22 mouse cellular contexts compared by ENCODE assay signal in genomic region chr13:49788563-49789393, GRCm38 (mm10). TPM values are rescaled to one million over a fixed set of nuclear protein-coding genes. Genes with fewer than 3 reads are reported as not detected.
A peak's percentile ranks its signal among the peaks of the same experiment; 100 is the strongest.
DNase-seq lines count a peak whose midpoint lies in the region; ATAC-seq lines count a peak whose summit lies in the region.
"Had no signal": no experiment of that assay in that cellular context is flagged by ENCODE, and none has a peak within 500 bp of the region (broad histone marks: within the 10 kb centered on the region; RNA-seq: fewer than 3 reads in every experiment).

No protein-coding gene starts in this region.

- no peak overlapping the region for H3K4me2 ChIP-seq in heart, embryonic 12.5 days
- H3K4me2 ChIP-seq in liver, embryonic 13.5 days, result no peak overlapping the region
- H3K4me2 ChIP-seq in forebrain, embryonic 13.5 days, result no peak overlapping the region
- H3K4me2 ChIP-seq: forebrain, embryonic 12.5 days; hindbrain, embryonic 12.5 days; limb, embryonic 13.5 days; midbrain, embryonic 13.5 days had no signal

- H3K27ac ChIP-seq in heart, embryonic 12.5 days (ENCODE audit: poor library complexity, severe bottlenecking), result peak overlapping the region; percentile 80
- no peak overlapping the region for H3K27ac ChIP-seq in liver, embryonic 13.5 days
- no peak overlapping the region for H3K27ac ChIP-seq in forebrain, embryonic 13.5 days
- H3K27ac ChIP-seq: forebrain, embryonic 12.5 days; hindbrain, embryonic 12.5 days; limb, embryonic 13.5 days; midbrain, embryonic 13.5 days had no signal

- no peaks in the 10 kb centered on the region for H3K27me3 ChIP-seq in heart, embryonic 12.5 days (replicated peaks)
- H3K27me3 ChIP-seq in liver, embryonic 13.5 days, result no peaks in the 10 kb centered on the region
- no peaks in the 10 kb centered on the region for H3K27me3 ChIP-seq in forebrain, embryonic 13.5 days
- H3K27me3 ChIP-seq: forebrain, embryonic 12.5 days; hindbrain, embryonic 12.5 days; limb, embryonic 13.5 days; midbrain, embryonic 13.5 days had no signal

- H3K4me1 ChIP-seq in heart, embryonic 12.5 days (replicated peaks), result peaks cover 23% of the 10 kb centered on the region
- peaks cover 9% of the 10 kb centered on the region; the same call in 1 of the 2 replicates for H3K4me1 ChIP-seq in liver, embryonic 13.5 days (replicated peaks)
- no peaks in the 10 kb centered on the region for H3K4me1 ChIP-seq in forebrain, embryonic 13.5 days
- H3K4me1 ChIP-seq: forebrain, embryonic 12.5 days; hindbrain, embryonic 12.5 days; limb, embryonic 13.5 days; midbrain, embryonic 13.5 days had no signal

- no peak overlapping the region for H3K4me3 ChIP-seq in heart, embryonic 12.5 days
- no peak overlapping the region for H3K4me3 ChIP-seq in liver, embryonic 13.5 days (replicated peaks)
- H3K4me3 ChIP-seq in forebrain, embryonic 13.5 days, result no peak overlapping the region
- H3K4me3 ChIP-seq: forebrain, embryonic 12.5 days; hindbrain, embryonic 12.5 days; limb, embryonic 13.5 days; midbrain, embryonic 13.5 days had no signal

- peak; percentile 7 for DNase-seq in adrenal gland, postnatal 14 days
- no peak for DNase-seq in adrenal gland, postnatal 36 days
- DNase-seq in kidney, postnatal 10 days, result peak; percentile 15
- DNase-seq in kidney, adult 11 months, result no peak
- DNase-seq in liver, embryonic 13.5 days, result no peak
- DNase-seq in left cerebral cortex, adult 9 months (ENCODE audit: low spot score in 2 of 2), result no peak
- DNase-seq: adrenal gland, postnatal 10 days; cerebellum, postnatal 10 days; kidney, adult 18-20 months; lung, postnatal 4 days; thymus, postnatal 4 days had no signal

- H3K36me3 ChIP-seq in heart, embryonic 12.5 days, result no peaks in the 10 kb centered on the region
- no peaks in the 10 kb centered on the region for H3K36me3 ChIP-seq in liver, embryonic 13.5 days
- no peaks in the 10 kb centered on the region for H3K36me3 ChIP-seq in forebrain, embryonic 13.5 days (ENCODE audit: poor library complexity, severe bottlenecking)
- H3K36me3 ChIP-seq: forebrain, embryonic 12.5 days; hindbrain, embryonic 12.5 days; limb, embryonic 13.5 days; midbrain, embryonic 13.5 days had no signal

- no peak overlapping the region for H3K9ac ChIP-seq in heart, embryonic 12.5 days
- no peak overlapping the region for H3K9ac ChIP-seq in liver, embryonic 13.5 days
- no peak overlapping the region for H3K9ac ChIP-seq in forebrain, embryonic 13.5 days
- H3K9ac ChIP-seq: forebrain, embryonic 12.5 days; hindbrain, embryonic 12.5 days; limb, embryonic 13.5 days; midbrain, embryonic 13.5 days had no signal

- ATAC-seq in heart, embryonic 12.5 days (ENCODE audit: insufficient number of reproducible peaks, low FRiP score), result peak; percentile 84
- ATAC-seq in liver, embryonic 13.5 days (ENCODE audit: low read depth), result 0 out of 2 replicates have a peak, but pooled peaks have one; percentile 31
- ATAC-seq in forebrain, embryonic 13.5 days, result no peak
- ATAC-seq: midbrain, embryonic 13.5 days had no signal

- H3K9me3 ChIP-seq in heart, embryonic 12.5 days (replicated peaks), result no peaks in the 10 kb centered on the region
- no peaks in the 10 kb centered on the region for H3K9me3 ChIP-seq in liver, embryonic 13.5 days (replicated peaks)
- H3K9me3 ChIP-seq in forebrain, embryonic 13.5 days (replicated peaks), result no peaks in the 10 kb centered on the region; the same call in 1 of the 2 replicates
- H3K9me3 ChIP-seq: hindbrain, embryonic 12.5 days; limb, embryonic 13.5 days had no signal

- 35% methylated on average over 5 of the region's 5 CpGs for WGBS in heart, embryonic 12.5 days
- 28% methylated on average over 5 of the region's 5 CpGs for WGBS in liver, embryonic 13.5 days (ENCODE audit: insufficient replicate concordance)
- WGBS in forebrain, embryonic 13.5 days, result 73% methylated on average over 5 of the region's 5 CpGs

RNA-seq across cellular contexts. Expression of gene Gm30302, which starts 10.0 kb away (rescaled TPM):
- total RNA-seq in adrenal gland, postnatal 14 days (2021), result not detected in 2 replicates
- not detected for total RNA-seq in adrenal gland, postnatal 36 days (2021)
- polyA plus RNA-seq in heart, embryonic 12.5 days (2016; fragmentation: Nextera tagmentation; extraction: Ambion mirVana), result 0.12 TPM in 1 of 2 replicates, not detected in the other
- polyA plus RNA-seq in liver, embryonic 13.5 days (2015; fragmentation: Nextera tagmentation; extraction: Ambion mirVana), result not detected in 2 replicates
- not detected in 2 replicates for polyA plus RNA-seq in forebrain, embryonic 13.5 days (2015; fragmentation: Nextera tagmentation; extraction: Ambion mirVana)
- total RNA-seq: gastrocnemius, postnatal 4 days; layer of hippocampus, adult 8-10 months; left cerebral cortex, adult 8-10 months had no signal
- polyA plus RNA-seq: forebrain, embryonic 12.5 days; hindbrain, embryonic 12.5 days; limb, embryonic 13.5 days; midbrain, embryonic 13.5 days; spleen, adult 2 months; stomach, embryonic 16.5 days had no signal

Comparison
In these comparisons a context has a peak if more than half of its experiments do, and no peak if none do; other contexts are left out.
1. DNase-seq: peak in adrenal gland, postnatal 14 days (single experiment) and kidney, postnatal 10 days (single experiment); none in adrenal gland, postnatal 36 days (0 of 2), kidney, adult 11 months (single experiment), liver, embryonic 13.5 days (single experiment) and left cerebral cortex, adult 9 months (0 of 2).